Mouse (Mus musculus) ES-E14 (cell line): ENCODE results near the gene Dnajc21. TPM values are rescaled to one million over a fixed set of nuclear protein-coding genes. Genes with fewer than 3 reads are reported as not detected.
"Not testable (repeated sequence)": the region's sequence is repeated elsewhere in the genome, so short reads cannot be mapped to it uniquely, and the experiment has no call there.

Experiments
- DNase-seq: peaks from one replicate; pipeline ENCODE4 v3.0.0-alpha.2; 2013; ENCODE audit warnings: low read depth, low spot score
- H3K27ac ChIP-seq: 2 replicates; pipeline ENCODE4 v1.5.1; 2012; ENCODE audit warnings: low read depth, mild to moderate bottlenecking, low read length, moderate library complexity, mixed read lengths; ENCODE audit not compliant: poor library complexity, insufficient read depth, severe bottlenecking
- H3K36me3 ChIP-seq: 2 replicates; pipeline ENCODE4 v1.6.1; 2012; ENCODE audit warnings: mild to moderate bottlenecking, low read length, moderate library complexity, mixed read lengths; ENCODE audit not compliant: control insufficient read depth, poor library complexity, insufficient read depth, severe bottlenecking
- H3K4me1 ChIP-seq, 2 experiments: fragments of 150-350 bp in 1 of 2; sonication (generic) in 1 of 2; 2 replicates each; pipeline ENCODE4 v1.6.1; 2012; ENCODE audit warnings: low read length in 2 of 2, mild to moderate bottlenecking in 1 of 2, mixed read lengths in 1 of 2; ENCODE audit not compliant: control insufficient read depth in 2 of 2, insufficient read depth in 2 of 2, poor library complexity in 1 of 2
- H3K4me3 ChIP-seq, 2 experiments: fragments of 150-350 bp in 1 of 2; sonication (generic) in 1 of 2; 2 replicates each; pipeline ENCODE4 v1.5.1; 2012; ENCODE audit warnings: low read length in 2 of 2, low read depth in 1 of 2, mild to moderate bottlenecking in 1 of 2, mixed read lengths in 1 of 2; ENCODE audit not compliant: insufficient read depth in 1 of 2, poor library complexity in 1 of 2, severe bottlenecking in 1 of 2
- H3K9ac ChIP-seq: 2 replicates; pipeline ENCODE4 v1.6.1; 2012; ENCODE audit warnings: low read depth, mild to moderate bottlenecking, low read length, mixed read lengths; ENCODE audit not compliant: poor library complexity, insufficient read depth, severe bottlenecking
- H3K9me3 ChIP-seq: fragments of 150-350 bp; sonication (generic); 2 replicates; pipeline ENCODE4 v1.6.1; 2012; ENCODE audit warnings: low read depth, mild to moderate bottlenecking, low read length; ENCODE audit not compliant: control insufficient read depth, insufficient read depth
- CHD2 ChIP-seq: IDR thresholded peaks from 2 replicates; pipeline ENCODE4 v1.6.1; 2014; ENCODE audit warnings: mild to moderate bottlenecking, low read depth, low read length, inconsistent platforms
- HCFC1 ChIP-seq: IDR thresholded peaks from 2 replicates; pipeline ENCODE4 v1.6.1; 2012; ENCODE audit warnings: low read length, inconsistent platforms, borderline replicate concordance; ENCODE audit not compliant: insufficient read depth
- MAFK ChIP-seq: IDR thresholded peaks from 2 replicates; pipeline ENCODE4 v1.6.1; 2014; ENCODE audit warnings: mild to moderate bottlenecking, low read depth, low read length, inconsistent platforms; ENCODE audit not compliant: insufficient read depth
- ZC3H11A ChIP-seq: IDR thresholded peaks from 2 replicates; pipeline ENCODE4 v1.6.1; 2012; ENCODE audit warnings: low read depth, mild to moderate bottlenecking, inconsistent platforms, low read length, borderline replicate concordance
- ZNF384 ChIP-seq: IDR thresholded peaks from 2 replicates; pipeline ENCODE4 v1.6.1; 2012; ENCODE audit warnings: low read depth, low read length, inconsistent platforms
- in situ Hi-C, 2 experiments: fragments of 600-800 bp; cut with MboI; formaldehyde crosslinking; loops; one replicate each; pipeline ENCODE4 v1.15.1; 2025; ENCODE audit warnings: low sequenced_read_pairs in 2 of 2, inconsistent platforms in 1 of 2; ENCODE audit not compliant: unreplicated experiment in 2 of 2
- total RNA-seq: library from RNA; depleted of rRNA; stranded (reverse); fragments of 300-350 nt; gene quantifications from 2 replicates; pipeline ENCODE4 v1.2.3, GENCODE M21; 2012

Gene Dnajc21
- total RNA-seq, 1 experiment: 46.8 TPM

DNA sequence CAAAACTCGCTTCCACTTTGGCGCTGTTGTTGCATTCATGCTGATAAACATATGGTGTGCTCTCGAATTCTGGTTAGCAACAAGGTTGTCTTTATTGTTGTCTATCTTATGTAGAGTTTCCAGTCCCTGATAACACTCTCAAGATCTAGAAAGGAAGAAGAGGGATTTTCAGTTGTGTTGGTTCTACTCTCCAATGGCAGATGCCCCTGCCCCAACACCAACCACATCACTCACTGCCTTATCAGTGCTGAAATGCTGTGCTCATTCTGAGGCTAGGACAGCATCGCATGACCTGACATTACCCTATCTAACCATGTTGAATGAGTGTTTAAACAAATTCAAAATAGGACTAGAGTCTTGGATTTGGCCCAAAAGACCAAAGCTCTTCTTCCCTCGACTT lies 29.7 kb upstream of the Dnajc21 start:
- Histone ChIP-seq H3K9me3 (no peaks in the 10 kb centered on the region), H3K36me3 (peaks cover 8% of the 10 kb centered on the region), H3K4me1 (peaks cover 7 to 8% of the 10 kb centered on the region in 2 experiments; a peak in 3 of 4 replicates), H3K9ac (no peak overlapping the region), H3K27ac (no peak overlapping the region), H3K4me3 (no peak overlapping the region)
- DNase-seq: no peak
- TF ChIP-seq ZNF384 (no peak), ZC3H11A (no peak), MAFK (no peak), HCFC1 (no peak), CHD2 (no peak)
- in situ Hi-C loops: loop anchor here in 1 of 2 experiments (25.0 kb wide), 1 partner anchor 387 kb away; no protein-coding TSS in a partner anchor

DNA sequence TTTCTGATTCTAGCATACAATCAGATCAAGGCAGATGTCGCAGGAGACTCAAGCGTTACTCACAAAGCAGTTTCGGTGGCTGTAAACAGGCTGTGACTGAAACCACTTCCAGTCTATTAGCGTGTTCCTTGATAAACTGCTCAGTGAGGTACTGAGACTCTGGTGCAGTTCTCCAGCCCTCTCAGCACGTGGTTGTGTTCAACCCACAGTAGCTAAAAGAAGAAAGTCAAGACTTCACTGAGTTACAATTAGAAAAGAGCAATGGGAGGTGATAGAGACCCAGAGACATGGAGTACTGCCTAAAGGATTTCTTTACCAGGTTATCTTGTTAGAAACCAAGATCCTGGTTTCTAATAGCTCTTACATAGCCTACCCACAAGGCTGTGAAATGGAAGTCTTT lies 29.3 kb upstream of the Dnajc21 start:
- Histone ChIP-seq H3K36me3 (peaks cover 9% of the 10 kb centered on the region), H3K9ac (no peak overlapping the region), H3K9me3 (no peaks in the 10 kb centered on the region), H3K4me3 (no peak overlapping the region), H3K4me1 (peaks cover 7 to 8% of the 10 kb centered on the region in 2 experiments; a peak in 3 of 4 replicates), H3K27ac (no peak overlapping the region)
- in situ Hi-C loops: loop anchor here (10.0 to 25.0 kb wide), 2 partner anchors 375 to 888 kb away; partner anchors contain the start of gene Tars (in 1 of the 2)
- no peak for TF ChIP-seq ZNF384
- no peak for TF ChIP-seq HCFC1
- no peak for TF ChIP-seq ZC3H11A
- TF ChIP-seq MAFK: no peak
- DNase-seq: no peak

DNA sequence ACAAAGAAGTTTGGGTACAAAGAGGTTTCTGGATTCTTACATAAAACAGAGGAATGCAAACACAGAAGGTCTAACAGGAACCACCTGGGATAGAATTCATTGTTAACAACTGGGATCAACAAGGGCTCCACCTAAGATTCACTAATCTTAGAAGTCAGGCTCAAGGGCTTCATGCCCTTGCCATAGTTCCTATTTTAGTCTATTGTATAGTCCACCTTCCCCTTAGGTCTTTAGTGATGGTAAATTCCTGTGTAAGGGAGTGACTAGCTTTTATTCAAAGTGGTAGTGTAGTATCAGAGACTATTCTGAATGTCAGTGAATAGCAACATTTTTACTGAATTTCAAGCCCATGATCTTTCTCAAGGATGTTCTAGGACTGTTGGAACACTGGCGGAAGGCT lies 26.4 kb upstream of the Dnajc21 start:
- in situ Hi-C loops: loop anchor here (10.0 to 25.0 kb wide), 2 partner anchors 378 to 891 kb away; partner anchors contain the start of gene Tars (in 1 of the 2)
- H3K27ac ChIP-seq, H3K9me3 ChIP-seq, H3K9ac ChIP-seq, H3K4me3 ChIP-seq, DNase-seq, H3K4me1 ChIP-seq: not testable (repeated sequence)
- H3K36me3 ChIP-seq: peaks cover 23% of the 10 kb centered on the region

DNA sequence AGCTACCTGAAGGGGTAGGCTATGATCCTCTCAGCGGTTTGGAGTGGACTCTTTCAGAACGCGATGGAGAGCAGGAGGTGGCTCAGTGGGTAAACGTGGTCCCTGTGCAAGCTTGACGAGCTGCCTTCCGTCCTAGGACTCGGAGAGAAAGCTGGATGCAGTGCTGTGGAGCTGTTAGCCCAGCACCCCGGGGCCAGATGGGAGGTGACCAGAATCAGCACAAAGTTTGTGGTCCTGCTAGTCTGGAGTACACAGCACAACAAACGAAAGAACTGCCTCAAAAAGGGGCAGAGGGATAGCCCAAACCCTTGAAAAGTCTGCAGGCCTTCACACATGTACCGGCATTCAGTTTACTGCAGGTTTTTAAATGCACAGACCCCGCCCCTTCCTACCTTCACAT lies 25.6 kb upstream of the Dnajc21 start:
- Histone ChIP-seq H3K4me1 (peaks cover 7 to 8% of the 10 kb centered on the region in 2 experiments; a peak in 3 of 4 replicates), H3K9me3 (no peaks in the 10 kb centered on the region), H3K4me3 (peak overlapping the region in 1 of 2 experiments; percentile 12; a peak in 1 of 4 replicates), H3K9ac (peak overlapping the region; percentile 35; the same call in 1 of the 2 replicates), H3K36me3 (peaks cover 25% of the 10 kb centered on the region), H3K27ac (peak overlapping the region; percentile 84; the same call in 1 of the 2 replicates)
- TF ChIP-seq MAFK (no peak), CHD2 (no peak), ZC3H11A (no peak), ZNF384 (no peak), HCFC1 (no peak)
- DNase-seq: no peak
- in situ Hi-C loops: loop anchor here (10.0 to 25.0 kb wide), 2 partner anchors 379 to 891 kb away; partner anchors contain the start of gene Tars (in 1 of the 2)

DNA sequence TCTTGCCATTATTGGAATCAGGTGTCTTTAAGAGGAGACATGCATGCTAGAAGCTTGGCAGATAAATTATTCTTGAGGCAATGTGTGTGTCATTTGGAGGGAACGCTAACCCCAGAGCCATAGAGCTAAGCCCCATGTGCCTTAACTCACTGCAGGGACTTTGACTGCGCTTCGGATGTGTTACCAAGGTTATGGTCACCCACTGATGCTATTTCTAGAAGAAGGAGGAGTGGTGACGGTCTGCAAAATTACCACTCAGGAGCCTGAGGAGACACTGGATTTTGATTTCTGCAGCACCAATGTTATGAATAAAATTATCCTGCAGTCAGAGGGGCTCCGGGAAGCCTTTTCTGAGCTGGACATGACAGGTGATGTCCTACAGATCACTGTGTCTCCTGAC lies 19.8 kb upstream of the Dnajc21 start:
- H3K9ac ChIP-seq: no peak overlapping the region
- no peaks in the 10 kb centered on the region for H3K9me3 ChIP-seq
- TF ChIP-seq ZNF384 (no peak), HCFC1 (no peak), ZC3H11A (no peak), CHD2 (no peak)
- peaks cover 34% of the 10 kb centered on the region for H3K36me3 ChIP-seq
- no peak overlapping the region for H3K4me3 ChIP-seq
- H3K4me1 ChIP-seq: peaks cover 0 to 2% of the 10 kb centered on the region in 2 experiments; a peak in 1 of 4 replicates
- no peak overlapping the region for H3K27ac ChIP-seq
- in situ Hi-C loops: loop anchor here (10.0 to 25.0 kb wide), 2 partner anchors 385 to 897 kb away; partner anchors contain the start of gene Tars (in 1 of the 2)
- no peak for DNase-seq
